Mouse (Mus musculus) hindbrain, embryonic 14.5 days (tissue): ENCODE data around the gene Tmem144. TPM values are rescaled to one million over a fixed set of nuclear protein-coding genes. Genes with fewer than 3 reads are reported as not detected.

Source experiments
- polyA plus RNA-seq: library from polyadenylated mRNA; unstranded; fragments of >200 nt; fragmentation: Nextera tagmentation; extraction: Ambion mirVana; gene quantifications from 2 replicates; pipeline ENCODE4 v1.2.1, GENCODE M21; 2014

Gene Tmem144
- polyA plus RNA-seq, 1 experiment from 2014 or later: 2.0 TPM

Other genes starting within 250 kb of the Tmem144 start
- gene 4930579G24Rik, start 223.7 kb downstream of the Tmem144 start, polyA plus RNA-seq: 6.2 and 7.6 TPM in 2 replicates
- gene Etfdh, start 223.3 kb downstream of the Tmem144 start, polyA plus RNA-seq: 44.9 and 45.9 TPM in 2 replicates
- gene Rxfp1, start 114.9 kb downstream of the Tmem144 start, polyA plus RNA-seq: 0.05 and 0.17 TPM in 2 replicates
- gene Fam198b, start 31.8 kb upstream of the Tmem144 start, polyA plus RNA-seq: 1.7 and 4.8 TPM in 2 replicates